Mouse (Mus musculus) right cerebral cortex, adult 18-20 months (tissue): ENCODE measurements at regions not wholly inside any gene's neighbourhood (a gene's known extent, or its start where the extent isn't known, plus 50 kb on each side); places are given as distances from the start of the nearest gene placed in this dataset.

Experiments
- DNase-seq: peaks from one replicate; pipeline ENCODE4 v3.0.0; 2022; ENCODE audit warnings: mixed read lengths

DNA sequence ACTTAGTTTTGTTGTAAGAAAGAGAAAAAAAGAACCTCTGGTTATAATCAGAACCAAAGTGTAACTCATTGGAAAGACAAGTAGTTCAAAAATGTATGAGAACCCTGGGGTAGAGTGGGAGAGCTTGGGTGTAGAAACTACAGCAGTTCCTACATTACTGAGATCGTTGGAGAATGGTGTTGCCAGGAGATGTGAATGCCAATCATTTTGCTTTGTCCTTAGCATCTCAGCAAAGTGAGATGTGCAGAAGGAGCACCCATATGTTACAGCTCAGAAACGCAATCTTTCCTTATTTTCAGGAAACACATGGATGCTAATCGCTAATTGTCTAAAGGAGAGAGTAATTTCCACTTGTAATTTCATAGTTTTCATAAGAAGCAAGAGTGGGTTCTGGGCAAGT, 286.2 kb upstream of the Mctp2 start:
- DNase-seq, result peak; percentile 58

DNA sequence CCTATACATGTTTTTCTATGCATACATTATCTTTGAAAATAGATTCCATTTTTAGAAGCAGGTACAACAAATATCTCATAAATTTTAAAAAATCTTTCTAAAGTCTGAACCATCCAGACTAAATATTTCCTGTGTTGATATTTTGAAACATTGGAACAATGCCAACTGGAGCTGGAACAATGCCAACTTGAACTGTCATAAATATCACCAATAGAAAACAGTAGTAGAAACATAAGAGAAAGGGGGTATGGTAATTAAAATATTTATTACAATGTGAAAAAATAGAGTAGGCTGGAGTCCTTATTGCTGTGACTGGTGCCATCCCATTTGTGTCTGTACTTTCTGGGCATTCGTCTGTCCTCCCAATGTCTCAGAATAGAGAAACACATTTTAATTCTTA, 286.9 kb upstream of the Mctp2 start:
- DNase-seq, result no peak

DNA sequence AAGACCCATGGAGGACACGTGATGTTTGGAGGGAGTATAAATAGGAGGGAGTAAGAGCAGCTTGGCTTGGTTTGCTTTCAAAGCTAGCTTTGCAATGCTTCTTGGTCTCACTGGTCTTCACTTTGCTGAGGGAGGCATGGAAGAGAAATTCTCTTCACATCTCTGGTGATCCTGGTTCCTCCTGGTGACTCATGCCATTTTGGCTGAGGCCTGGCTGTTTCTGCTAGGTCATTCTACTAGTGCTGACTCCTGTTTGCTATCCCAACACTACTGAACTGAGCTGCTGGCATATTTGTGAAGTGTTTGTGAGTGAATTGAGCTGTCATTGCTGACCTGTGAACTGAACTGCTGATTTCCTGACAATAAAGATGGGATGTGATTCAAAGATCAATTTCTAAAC, 288.3 kb upstream of the Mctp2 start:
- DNase-seq, result no peak

DNA sequence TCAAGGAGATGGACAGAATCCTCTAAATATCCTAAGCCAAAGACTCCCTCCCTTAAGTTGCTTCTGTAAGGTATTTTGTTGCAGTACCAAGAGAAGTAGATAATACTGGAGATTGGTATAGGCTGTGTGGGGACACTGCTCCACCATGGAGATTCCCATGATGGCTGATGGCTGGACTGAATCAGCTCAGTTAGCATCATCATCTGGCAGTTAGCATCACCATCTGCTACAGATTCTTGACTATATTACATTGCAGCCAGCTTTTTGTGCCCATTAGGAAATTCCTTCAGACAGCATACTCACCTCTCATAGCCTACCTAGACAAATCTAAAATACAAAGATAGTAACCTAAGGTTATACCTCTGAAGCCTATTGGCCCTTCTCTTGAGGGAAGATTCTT, 290.6 kb upstream of the Mctp2 start:
- DNase-seq, result peak; percentile 14

DNA sequence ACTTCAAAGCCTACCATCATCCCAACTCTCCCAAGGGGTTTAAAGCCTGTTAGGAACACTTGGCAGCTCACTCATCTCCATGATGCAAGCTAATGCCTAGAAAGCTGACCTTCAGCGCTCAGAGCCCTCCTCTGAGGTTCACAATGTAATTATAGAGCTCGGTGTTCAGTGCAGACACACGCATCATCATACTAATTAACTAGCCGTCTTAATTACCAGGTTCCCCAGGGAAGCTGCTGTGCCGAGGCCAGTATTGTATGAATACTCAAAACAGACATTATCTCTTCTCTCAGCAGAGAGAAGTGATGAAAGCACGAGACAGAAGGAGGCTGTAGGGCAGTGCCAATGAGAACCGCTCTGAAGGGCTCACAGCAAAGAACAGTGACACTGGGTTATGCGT, 295.5 kb upstream of the Mctp2 start:
- no peak for DNase-seq

DNA sequence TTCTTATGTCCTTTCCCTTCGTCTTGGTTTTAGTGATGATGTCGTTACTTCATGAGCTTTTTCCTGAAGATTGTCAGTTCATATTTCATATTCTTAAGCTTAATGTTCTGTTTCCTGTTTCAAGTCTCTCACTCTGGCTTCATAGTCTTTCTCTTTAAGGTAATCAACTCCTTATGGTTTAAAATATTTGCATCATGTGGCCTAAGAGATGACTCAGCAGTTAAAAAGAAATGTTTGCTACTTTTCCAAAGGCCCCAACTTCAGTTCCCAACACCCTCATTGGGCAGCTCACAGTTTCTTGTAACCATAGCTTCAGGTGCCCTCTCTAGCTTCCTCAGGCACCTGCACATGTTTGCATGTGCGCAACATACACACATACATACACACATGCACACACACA, 303.4 kb upstream of the Mctp2 start:
- DNase-seq, result no peak

DNA sequence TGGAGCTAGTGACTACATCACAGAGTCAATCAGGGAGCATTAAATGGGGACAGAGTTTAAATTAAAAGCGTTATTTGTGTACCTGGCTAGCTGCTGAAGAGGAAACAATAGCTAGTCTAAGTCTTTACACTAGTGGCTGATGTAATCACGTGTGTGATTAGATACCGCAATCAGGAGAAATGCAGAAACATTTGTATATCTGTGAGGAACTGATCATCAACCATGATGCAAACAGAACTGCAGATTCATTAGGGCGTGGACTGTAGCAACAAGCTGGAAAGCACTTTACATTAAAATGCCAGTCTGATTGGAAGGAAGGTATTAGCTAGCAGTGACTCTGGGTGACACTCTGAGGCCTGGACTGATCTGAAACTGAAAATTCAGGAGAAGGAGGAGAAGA, 308.8 kb upstream of the Mctp2 start:
- no peak for DNase-seq

DNA sequence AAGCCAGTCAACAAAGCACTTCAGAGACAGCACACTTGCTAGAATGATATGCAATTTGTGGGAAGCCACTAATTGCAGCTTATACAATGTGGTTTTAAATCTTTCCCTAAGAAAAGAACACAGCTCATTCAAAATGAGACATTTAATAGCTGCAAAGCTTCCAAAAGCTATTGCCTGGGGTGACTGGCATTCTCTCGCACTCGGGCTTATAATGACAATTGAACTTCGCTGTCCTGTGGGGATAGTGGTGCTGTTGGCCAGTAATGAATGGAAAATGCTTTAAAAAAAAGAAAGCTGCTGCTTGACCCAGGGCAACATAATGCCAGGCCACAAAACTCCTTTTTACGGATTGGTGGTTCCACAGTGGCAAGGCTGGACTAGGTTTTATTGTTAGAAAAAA, 321.0 kb upstream of the Mctp2 start:
- no peak for DNase-seq

DNA sequence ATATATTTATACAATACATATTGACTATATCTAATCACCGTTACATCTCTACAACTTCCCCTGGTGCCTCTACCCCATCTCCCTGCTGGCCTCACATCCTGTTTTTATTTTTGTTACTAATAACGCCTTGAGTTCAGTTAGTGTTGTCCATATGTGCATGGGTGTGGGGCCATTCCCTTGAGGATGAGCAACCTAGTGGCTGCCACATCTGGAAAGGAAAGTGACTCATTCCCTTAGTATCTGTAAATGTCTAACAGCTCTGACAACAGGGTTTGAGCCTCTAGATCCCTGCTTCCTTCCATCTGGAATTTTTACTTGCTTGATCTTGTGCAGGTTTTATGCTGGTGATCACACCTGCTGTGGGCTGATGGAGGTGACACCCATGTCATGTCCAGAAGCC, 333.2 kb upstream of the Mctp2 start:
- no peak for DNase-seq

DNA sequence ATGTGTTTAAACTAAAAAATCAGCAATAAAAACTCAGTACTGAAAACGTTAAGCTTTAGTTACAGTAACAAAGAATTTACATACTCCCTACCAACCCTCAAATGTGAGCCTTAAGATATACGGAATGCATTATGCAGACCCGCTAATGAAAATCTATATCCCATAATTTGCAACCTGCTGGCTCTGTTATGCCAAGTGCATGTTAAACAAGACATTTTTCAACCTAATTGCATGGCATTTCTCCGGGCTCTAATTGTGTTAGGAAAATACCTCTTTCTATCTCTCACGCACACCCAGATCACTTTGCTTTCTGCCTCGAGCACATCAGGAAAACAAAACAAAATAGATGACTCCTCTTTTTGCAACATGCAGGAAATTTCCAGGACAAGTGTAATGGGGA, 368.6 kb upstream of the Mctp2 start:
- DNase-seq, result no peak

DNA sequence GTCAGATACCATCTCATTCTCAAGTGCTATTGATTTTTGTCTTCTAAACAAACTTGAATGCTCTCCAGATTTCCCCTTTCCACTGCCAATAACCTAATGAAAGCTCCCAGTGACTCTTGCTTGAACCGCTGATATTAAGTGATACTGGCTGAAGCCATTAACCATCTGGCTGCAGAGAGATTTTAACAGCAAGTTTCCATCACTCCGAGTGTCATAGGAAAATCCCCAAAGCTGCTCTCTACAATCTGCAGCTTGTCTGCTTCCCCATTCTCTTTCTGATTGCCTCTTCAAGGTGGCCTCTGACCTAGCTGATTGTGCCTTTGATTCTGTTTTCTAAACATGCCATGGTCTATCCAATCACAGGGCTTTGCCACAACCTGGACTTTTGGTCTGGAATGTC, 379.4 kb upstream of the Mctp2 start:
- DNase-seq, result no peak

DNA sequence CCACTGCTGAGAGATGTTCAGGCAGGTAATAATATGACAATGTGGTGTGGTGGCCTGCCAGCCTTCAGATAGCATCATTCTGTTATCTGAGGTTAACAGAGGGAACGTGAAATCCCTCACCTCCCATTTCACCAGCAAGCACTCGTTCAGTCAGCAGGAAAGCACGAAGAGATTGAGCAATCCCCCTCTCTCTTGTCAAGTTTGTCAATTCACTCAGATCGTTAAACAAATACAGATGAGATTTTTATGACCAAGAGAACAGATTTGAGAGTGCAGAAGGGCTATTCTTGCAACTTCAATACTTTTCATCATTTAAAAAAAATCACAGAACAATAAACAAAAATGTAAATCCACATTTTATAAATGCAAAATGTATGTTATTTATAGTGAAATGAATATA, 380.9 kb upstream of the Mctp2 start:
- no peak for DNase-seq

DNA sequence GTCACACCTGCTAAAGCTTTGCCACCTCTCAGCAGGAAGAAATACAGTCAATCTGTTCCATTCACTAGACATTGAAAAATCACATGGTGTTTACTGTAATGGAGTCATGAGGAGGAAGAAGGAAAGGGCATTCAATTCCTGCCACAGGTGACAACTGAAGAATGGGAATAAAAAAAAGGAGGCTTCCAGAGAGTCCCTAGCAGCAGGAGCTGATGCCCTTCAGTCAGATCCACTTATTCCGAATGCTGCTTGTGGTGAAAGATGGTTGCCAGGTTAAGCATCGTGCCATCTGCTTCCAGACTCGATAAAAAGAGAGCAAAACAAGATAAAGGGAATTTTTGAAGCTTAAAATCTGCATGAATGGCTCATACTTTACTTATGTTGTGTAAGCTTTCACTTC, 385.0 kb upstream of the Mctp2 start:
- peak; percentile 10 for DNase-seq

DNA sequence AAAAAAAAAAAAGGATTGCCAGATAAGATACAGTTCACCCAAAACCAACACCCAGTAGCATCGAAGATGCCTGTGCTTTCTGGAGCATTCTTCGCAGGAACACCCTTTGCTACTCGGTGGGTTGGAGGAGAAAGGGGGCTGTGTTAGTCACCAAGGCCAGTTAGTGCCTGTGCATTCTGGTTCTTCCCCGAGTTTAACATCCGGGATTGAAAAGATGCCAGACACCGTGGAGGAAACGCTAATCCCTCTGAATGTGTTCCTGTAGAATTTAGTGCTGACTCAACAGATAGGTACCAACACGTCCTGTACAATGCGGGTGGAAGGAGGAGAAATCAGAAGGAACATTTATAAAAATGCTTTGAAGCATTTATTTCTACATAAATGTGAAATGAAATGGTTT, 385.5 kb upstream of the Mctp2 start:
- peak; percentile 19 for DNase-seq

DNA sequence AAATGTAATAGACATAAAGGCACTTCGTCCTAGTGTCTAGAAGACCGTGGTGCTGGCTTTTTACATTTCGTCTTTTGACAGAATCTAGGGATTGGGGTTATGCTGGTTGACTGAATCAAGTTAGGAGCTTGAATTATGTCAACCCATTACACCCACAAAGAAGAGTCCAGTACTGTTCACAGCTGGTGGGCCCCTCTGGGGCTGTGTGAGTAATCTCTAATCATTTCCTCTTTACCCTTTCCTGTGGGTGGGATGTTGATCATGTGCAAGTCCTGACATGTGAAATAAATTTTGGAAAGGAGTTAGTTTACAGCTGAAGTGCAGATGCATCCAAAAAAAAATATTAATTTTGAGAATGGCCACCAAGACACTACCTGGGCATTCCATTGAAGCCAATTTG, 390.3 kb upstream of the Mctp2 start:
- no peak for DNase-seq

DNA sequence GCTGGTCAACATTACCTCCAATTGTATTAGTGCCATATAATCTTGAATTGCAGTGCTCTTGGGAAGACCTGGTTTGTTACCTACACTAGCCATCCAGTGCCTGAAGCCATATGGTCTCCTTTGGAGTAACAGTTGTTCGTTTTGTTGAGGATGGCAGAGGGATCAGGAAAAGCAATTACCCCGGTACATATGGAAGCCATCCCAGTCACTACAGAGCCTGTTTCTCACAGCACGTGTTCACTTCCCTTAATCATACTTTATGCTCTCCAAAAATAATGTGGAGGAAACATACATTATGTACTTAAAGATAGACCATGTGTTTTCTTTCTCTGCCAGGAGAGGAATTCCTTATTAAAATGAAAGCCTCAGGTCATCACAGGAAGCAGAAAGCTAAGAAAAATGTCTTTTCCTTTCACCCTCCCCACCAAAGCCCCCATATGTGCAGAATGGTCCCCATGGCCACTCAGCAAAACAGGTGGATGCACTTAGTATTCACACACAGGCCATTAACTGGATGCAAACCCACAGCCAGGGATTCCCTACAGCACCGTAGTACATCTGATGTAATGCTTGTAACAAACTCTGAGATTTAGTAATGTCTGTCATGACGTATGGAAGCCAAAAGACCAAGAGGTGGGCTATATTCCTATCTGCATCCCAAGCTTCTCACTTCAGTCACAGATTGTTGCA, 397.4 kb upstream of the Mctp2 start:
- DNase-seq, result no peak

DNA sequence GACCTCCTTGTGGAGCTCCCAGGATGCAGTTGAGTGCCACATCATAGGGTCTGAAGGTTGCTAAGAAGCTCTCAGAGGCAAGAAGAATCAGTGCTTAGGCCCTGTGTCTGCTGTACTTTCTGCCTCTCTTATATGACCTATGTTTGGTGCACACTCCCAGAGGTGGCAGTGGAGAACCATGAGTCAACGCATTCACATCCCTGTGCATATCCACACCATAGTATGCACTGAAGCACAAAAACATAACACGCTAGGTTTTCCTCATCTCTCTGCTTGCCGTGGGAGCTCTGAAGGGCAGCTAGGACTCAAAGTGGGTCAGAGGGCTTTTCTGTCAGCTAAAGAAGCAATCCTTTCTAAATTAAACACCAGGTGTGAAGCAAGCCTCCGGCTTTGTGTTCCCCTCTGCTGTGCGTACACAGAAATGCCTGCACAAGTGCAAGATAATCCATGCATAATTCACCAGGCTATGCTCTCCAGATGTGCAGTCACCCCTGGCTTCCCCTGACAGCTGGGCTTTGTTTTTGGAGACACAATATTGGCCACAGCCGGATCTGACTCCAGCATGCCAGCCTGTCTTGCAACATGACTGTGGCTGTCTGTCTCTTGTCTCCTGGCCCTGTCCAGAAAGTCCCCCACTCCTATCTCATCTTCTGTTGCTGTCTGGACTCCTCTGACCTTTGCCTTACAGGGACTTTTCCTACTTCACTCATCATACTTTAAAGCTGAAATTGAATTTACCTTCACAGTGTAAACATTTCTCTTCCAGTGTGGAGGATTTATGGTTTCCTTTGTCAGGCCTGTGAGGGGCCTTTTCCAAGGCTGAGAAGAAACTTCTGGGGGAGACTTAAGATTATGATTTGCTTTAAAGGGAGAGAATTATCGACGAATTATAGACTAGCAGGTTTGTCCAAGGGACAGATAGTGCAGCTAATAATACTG, 405.1 kb upstream of the Mctp2 start:
- no peak for DNase-seq

DNA sequence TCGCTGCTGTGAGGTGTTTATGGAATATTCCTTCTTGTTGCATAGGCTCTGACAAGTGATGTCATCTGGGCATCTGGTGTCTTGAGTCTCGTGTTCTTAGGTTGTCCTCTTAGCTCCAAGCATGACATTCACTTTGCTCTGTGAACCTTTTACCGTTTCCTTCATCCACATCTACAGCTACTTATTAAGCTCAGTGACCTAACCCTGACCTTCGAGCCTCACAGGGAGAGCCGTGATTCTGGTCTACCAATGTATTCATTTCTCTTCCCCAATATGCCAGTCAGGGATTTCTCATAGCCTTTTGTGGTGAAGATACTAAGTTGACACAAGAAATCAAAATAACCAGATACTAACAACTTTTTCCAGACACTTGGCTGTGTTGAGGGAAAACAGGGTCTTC, 409.0 kb upstream of the Mctp2 start:
- no peak for DNase-seq

DNA sequence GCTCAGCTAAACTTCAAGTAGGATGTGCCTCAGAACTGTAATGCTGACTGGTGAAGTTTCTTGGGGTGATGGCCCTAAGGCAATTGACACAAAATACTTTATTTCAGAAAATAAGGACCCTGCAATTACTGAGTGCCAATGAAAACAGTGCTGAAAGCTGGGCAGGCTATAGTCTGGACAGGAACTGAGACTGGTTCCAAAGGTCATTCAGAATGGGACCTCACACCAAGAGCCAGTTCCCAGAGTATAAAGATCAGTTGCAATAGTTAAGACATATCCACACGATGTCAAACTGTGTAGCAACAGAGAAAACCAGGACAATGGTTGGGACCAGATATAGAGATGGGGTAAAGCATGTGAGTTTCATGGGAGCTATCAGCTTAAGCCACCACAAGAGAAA, 409.6 kb upstream of the Mctp2 start:
- no peak for DNase-seq

DNA sequence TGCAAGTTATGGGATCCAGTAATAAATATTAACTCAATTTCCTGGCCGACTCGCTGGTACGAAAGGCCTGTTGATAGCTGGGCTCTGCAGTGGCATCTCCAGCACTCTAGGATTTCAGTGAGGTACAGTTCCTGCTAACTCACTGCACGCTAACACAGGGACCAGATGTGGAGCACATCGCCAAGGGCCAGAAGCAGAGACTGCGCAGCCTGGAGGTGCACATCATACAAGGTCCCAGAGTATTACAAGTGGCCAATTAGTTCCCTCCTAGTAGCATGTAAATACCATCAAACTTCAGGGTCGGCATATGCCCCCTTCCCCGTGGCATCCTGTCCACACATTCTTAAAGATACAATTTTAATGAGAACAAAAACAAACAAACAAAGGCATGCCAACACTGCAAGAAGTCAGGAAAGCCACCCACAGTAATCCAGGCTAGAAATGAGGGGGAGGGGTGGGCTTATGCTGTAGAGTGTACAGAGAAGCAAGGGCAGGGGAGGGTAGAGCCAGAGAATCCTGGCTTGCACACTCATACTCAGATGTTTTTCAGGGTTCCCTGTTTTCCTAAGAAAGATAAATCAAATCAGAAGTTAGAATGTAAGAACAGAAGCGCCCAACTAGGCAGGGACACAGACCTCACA, 419.9 kb upstream of the Mctp2 start:
- no peak for DNase-seq

DNA sequence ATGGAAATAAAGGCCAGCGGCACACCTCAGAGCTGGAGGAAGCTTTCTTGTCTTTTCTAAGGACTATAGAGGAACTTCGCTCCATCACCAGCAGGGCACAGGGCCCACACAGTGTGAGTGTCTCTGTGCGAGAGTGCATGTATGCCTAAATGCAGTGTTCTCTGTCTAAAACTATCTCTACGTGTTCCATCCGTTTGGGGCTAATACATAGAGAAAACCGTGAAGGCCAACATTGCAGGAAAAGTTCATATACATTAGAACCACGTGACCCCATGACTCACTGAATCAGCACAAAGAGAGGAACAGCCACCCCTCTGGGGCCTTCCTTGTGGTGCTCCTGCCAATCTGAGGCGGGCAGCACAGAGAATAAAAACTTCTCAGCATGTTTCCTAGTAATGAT, 431.4 kb upstream of the Mctp2 start:
- DNase-seq, result no peak

DNA sequence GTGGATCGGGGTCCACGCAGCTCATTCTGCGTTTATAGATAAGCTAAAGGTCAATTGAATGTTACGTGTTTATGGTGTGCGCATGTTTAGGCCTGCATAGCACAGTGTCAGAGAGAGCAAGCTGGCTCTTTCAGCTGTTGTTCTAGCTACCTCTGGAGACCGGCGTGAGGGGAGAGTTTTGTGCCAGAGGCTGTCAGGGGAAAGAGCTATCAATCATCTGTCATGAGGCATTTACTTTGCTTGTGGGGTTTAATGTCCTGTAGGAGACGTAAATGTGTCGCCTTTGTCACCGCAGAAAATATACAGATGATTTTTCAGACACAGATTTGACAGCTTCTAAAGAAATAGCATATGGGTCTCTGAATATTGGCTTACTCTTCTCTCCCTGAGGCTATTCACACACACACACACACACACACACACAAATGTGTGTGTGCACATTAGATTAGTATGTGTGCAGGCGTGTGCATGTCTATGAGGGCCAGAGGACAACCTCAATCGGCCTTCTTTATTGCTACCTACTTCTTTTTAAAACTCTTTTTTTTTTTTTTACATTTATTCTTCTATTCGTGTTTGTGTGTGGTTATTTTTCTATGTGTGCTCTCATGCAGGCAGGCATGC, 432.0 kb upstream of the Mctp2 start:
- DNase-seq, result no peak

DNA sequence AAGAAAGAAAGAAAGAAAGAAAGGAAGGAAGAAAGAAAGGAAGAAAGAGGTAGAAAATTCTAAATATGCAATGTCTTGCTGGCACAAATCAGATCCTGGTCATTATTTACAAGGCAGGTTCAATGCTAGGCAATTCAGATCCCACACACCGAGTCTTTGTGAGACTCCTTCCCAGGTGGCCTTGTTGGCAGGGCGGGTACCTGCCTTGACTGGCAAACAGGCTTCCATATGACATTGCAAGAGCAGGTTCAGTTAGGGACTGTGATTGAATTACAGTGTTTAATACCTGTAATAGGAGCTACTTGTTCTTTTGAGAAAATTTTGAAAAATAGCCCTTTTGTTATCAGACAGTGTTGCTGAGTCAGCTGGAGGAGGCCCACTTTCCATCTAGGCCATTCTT, 436.0 kb upstream of the Mctp2 start:
- DNase-seq, result no peak

DNA sequence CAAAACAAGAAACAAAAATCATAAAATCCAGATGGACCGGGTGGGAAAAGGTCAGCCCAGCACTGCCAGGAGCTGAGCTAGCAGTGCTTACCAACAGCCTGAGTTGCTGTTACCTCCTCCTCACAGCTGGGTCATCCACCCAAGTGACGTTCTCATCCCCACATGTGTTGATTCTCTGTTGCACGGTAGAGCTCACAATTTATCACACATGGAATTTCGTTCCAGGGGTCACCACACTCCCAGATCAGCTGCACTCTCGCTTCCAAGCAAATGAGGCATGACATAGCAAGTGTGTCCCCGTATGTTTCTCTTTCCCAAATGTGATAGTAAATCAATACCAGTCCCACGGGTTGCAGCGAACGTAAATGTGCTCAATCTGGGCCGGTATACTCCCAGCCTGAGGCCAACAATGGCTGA, 445.1 kb upstream of the Mctp2 start:
- no peak for DNase-seq
